Mouse (Mus musculus) hindbrain, embryonic 11.5 days (tissue): ENCODE measurements around the gene Megf11. TPM values are rescaled to one million over a fixed set of nuclear protein-coding genes. Genes with fewer than 3 reads are reported as not detected.

Experiments used
- ATAC-seq: fragments of 200-750 bp; cut with Nextera tagmentation; 2 replicates; pipeline ENCODE4 v1.8.0; 2017; ENCODE audit warnings: mild to moderate bottlenecking, moderate TSS enrichment, moderate library complexity; ENCODE audit not compliant: low FRiP score
- DNase-seq: peaks from one replicate; pipeline ENCODE4 v3.0.0-alpha.2; 2015; ENCODE audit warnings: low spot score
- H3K27ac ChIP-seq: fragments of 300-500 bp; sonication (generic); 2 replicates; pipeline ENCODE4 v1.5.1; 2014; ENCODE audit warnings: mild to moderate bottlenecking, low read depth, low read length
- H3K27me3 ChIP-seq: fragments of 300-500 bp; sonication (generic); 2 replicates; pipeline ENCODE4 v1.6.1; 2014; ENCODE audit warnings: mild to moderate bottlenecking, low read length, moderate library complexity, mixed read lengths; ENCODE audit not compliant: control insufficient read depth, insufficient read depth
- H3K36me3 ChIP-seq: fragments of 300-500 bp; sonication (generic); 2 replicates; pipeline ENCODE4 v1.6.1; 2014; ENCODE audit warnings: mild to moderate bottlenecking, low read length, moderate library complexity, mixed read lengths; ENCODE audit not compliant: control insufficient read depth, insufficient read depth
- H3K4me1 ChIP-seq: fragments of 300-500 bp; sonication (generic); replicated peaks from 2 replicates; pipeline ENCODE4 v1.6.1; 2014; ENCODE audit warnings: low read length, mixed read lengths; ENCODE audit not compliant: control insufficient read depth, insufficient read depth
- H3K4me2 ChIP-seq: fragments of 300-500 bp; sonication (generic); replicated peaks from 2 replicates; pipeline ENCODE4 v1.6.1; 2014; ENCODE audit warnings: mild to moderate bottlenecking, low read depth, low read length
- H3K4me3 ChIP-seq: fragments of 300-500 bp; sonication (generic); 2 replicates; pipeline ENCODE4 v1.5.1; 2014; ENCODE audit warnings: low read depth, low read length
- H3K9ac ChIP-seq: fragments of 300-500 bp; sonication (generic); 2 replicates; pipeline ENCODE4 v1.6.1; 2014; ENCODE audit warnings: low read depth, low read length
- H3K9me3 ChIP-seq: fragments of 300-500 bp; sonication (generic); 2 replicates; pipeline ENCODE4 v1.6.1; 2016; ENCODE audit warnings: low read length; ENCODE audit not compliant: control insufficient read depth
- WGBS: fragments of 180-500 bp; shearing (Covaris S2); extraction: QIAGEN DNeasy Blood & Tissue Kit; methylation state at CpG from one replicate; pipeline ENCODE4 v1.1.7; 2014; 5-methylcytosine and 5-hydroxymethylcytosine counted together
- polyA plus RNA-seq: library from polyadenylated mRNA; unstranded; fragments of >200 nt; fragmentation: Nextera tagmentation; extraction: Ambion mirVana; gene quantifications from 2 replicates; pipeline ENCODE4 v1.2.1, GENCODE M21; 2014

The Megf11 gene
- polyA plus RNA-seq, 1 experiment from 2014 or later, result 5.0 TPM

GRCm38 (mm10) chr9:64576143-64576878 lies 190.9 kb downstream of the Megf11 start:
- no peaks in the 10 kb centered on the region for H3K36me3 ChIP-seq
- H3K4me1 ChIP-seq, result no peaks in the 10 kb centered on the region
- no peaks in the 10 kb centered on the region for H3K9me3 ChIP-seq
- no peak for ATAC-seq
- H3K4me2 ChIP-seq, result no peak overlapping the region
- no peak overlapping the region for H3K9ac ChIP-seq
- no peak for DNase-seq
- 64% methylated on average over 5 of the region's 5 CpGs for WGBS
- no peaks in the 10 kb centered on the region for H3K27me3 ChIP-seq
- H3K4me3 ChIP-seq, result no peak overlapping the region
- H3K27ac ChIP-seq, result no peak overlapping the region

GRCm38 (mm10) chr9:64577156-64577555 lies 191.7 kb downstream of the Megf11 start:
- DNase-seq, result no peak
- no peaks in the 10 kb centered on the region for H3K4me1 ChIP-seq
- no peak overlapping the region for H3K4me2 ChIP-seq
- no peak overlapping the region for H3K9ac ChIP-seq
- no peak overlapping the region for H3K4me3 ChIP-seq
- WGBS, result 90% methylated on average over 3 of the region's 3 CpGs
- H3K27me3 ChIP-seq, result no peaks in the 10 kb centered on the region
- ATAC-seq, result no peak
- H3K27ac ChIP-seq, result no peak overlapping the region
- H3K36me3 ChIP-seq, result no peaks in the 10 kb centered on the region
- H3K9me3 ChIP-seq, result no peaks in the 10 kb centered on the region

DNA sequence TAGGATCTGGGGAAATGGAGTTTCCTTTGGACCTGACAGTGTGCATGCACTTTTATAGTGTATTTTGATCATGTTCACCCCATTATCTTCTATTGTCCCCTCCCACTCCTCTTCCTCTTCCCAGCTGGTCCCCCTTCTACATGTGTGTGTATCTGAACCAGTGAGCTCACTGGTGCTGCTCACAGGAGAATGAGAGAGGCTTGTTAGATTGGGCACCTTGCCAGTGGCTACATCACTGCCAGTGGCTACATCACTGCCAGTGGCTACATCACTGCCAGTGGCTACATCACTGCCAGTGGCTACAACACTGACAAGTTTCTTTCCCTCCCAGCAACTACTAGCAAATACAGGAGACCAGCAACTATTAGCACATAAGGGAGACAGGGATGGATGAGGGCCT lies 192.6 kb downstream of the Megf11 start:
- H3K27me3 ChIP-seq, result no peaks in the 10 kb centered on the region
- no peak for DNase-seq
- H3K4me1 ChIP-seq, result no peaks in the 10 kb centered on the region
- no peak overlapping the region for H3K4me3 ChIP-seq
- no peaks in the 10 kb centered on the region for H3K9me3 ChIP-seq
- H3K36me3 ChIP-seq, result no peaks in the 10 kb centered on the region
- no peak overlapping the region for H3K4me2 ChIP-seq
- no peak overlapping the region for H3K9ac ChIP-seq
- H3K27ac ChIP-seq, result no peak overlapping the region
- ATAC-seq, result no peak

- Histone ChIP-seq H3K27ac (no peak overlapping the region), H3K27me3 (no peaks in the 10 kb centered on the region), H3K4me3 (no peak overlapping the region), H3K9me3 (no peaks in the 10 kb centered on the region), H3K9ac (no peak overlapping the region), H3K36me3 (no peaks in the 10 kb centered on the region), H3K4me1 (no peaks in the 10 kb centered on the region), H3K4me2 (no peak overlapping the region)
- WGBS, result 92% methylated on average over 1 of the region's 1 CpGs
- no peak for ATAC-seq
- DNase-seq, result no peak
These were observed 193.9 kb downstream of the Megf11 start for GRCm38 (mm10) chr9:64579306-64579705.

DNA sequence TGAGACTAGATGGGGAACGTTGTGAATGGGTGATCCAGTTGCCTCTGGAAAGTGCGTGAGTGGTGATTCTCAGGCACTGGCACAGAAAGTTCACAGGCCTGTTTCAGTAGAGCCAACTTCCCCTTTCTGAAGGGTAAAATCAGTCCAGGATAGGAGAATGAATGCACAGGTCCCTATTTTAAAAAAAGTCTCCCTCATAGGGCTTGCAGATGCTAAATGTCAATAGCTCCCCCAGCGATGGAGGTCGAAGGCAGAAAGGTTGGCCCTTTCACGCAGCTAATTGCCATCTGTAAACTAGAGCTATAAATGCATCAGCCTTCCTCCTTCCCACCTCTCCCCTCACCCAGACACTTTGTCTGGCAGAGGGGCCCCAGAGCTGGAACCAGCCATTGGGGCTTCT lies 200.9 kb downstream of the Megf11 start:
- DNase-seq (no peak), ATAC-seq (no peak)
- Histone ChIP-seq H3K27me3 (no peaks in the 10 kb centered on the region), H3K27ac (no peak overlapping the region), H3K4me2 (no peak overlapping the region), H3K36me3 (no peaks in the 10 kb centered on the region), H3K9me3 (no peaks in the 10 kb centered on the region), H3K9ac (no peak overlapping the region), H3K4me3 (no peak overlapping the region), H3K4me1 (no peaks in the 10 kb centered on the region)
- WGBS, result 82% methylated on average over 5 of the region's 5 CpGs

GRCm38 (mm10) chr9:64587991-64588390 lies 202.6 kb downstream of the Megf11 start:
- WGBS, result 88% methylated on average over 7 of the region's 7 CpGs
- no peak for ATAC-seq
- Histone ChIP-seq H3K9me3 (no peaks in the 10 kb centered on the region), H3K9ac (no peak overlapping the region), H3K27ac (no peak overlapping the region), H3K4me3 (no peak overlapping the region), H3K36me3 (no peaks in the 10 kb centered on the region), H3K4me1 (no peaks in the 10 kb centered on the region), H3K27me3 (no peaks in the 10 kb centered on the region), H3K4me2 (no peak overlapping the region)
- no peak for DNase-seq

GRCm38 (mm10) chr9:64590634-64591041 lies 205.2 kb downstream of the Megf11 start:
- H3K4me3 ChIP-seq, result no peak overlapping the region
- no peaks in the 10 kb centered on the region for H3K9me3 ChIP-seq
- ATAC-seq, result no peak
- no peaks in the 10 kb centered on the region for H3K27me3 ChIP-seq
- H3K9ac ChIP-seq, result no peak overlapping the region
- no peak overlapping the region for H3K27ac ChIP-seq
- peaks cover 3% of the 10 kb centered on the region; the same call in 1 of the 2 replicates for H3K4me1 ChIP-seq
- DNase-seq, result no peak
- 61% methylated on average over 5 of the region's 5 CpGs for WGBS
- no peaks in the 10 kb centered on the region for H3K36me3 ChIP-seq
- no peak overlapping the region for H3K4me2 ChIP-seq

DNA sequence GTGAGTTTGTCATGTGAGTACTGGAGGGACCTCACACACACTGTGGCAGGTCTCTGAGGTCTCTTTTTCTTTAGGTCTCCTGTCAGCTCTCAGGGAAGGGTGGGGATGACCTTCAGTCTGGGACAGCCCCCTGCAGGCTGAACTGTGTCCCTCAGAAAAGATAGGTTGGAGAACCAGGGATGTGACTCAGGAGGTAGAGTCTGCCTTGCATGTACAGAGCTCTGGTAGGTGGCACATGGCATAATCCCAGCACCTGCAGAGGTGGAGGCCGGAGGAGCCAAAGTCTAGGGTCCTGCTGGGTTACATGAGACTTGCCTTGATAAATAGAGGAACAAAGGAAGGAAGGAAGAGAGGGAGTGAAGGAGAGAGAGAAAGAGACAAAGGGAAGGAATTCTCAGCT lies 206.0 kb downstream of the Megf11 start:
- H3K4me3 ChIP-seq, result no peak overlapping the region
- no peak overlapping the region for H3K27ac ChIP-seq
- H3K27me3 ChIP-seq, result no peaks in the 10 kb centered on the region
- WGBS, result 75% methylated on average over 1 of the region's 1 CpGs
- no peaks in the 10 kb centered on the region for H3K36me3 ChIP-seq
- peaks cover 4% of the 10 kb centered on the region; the same call in 1 of the 2 replicates for H3K4me1 ChIP-seq
- DNase-seq, result no peak
- no peak overlapping the region for H3K9ac ChIP-seq
- no peak overlapping the region for H3K4me2 ChIP-seq
- H3K9me3 ChIP-seq, result no peaks in the 10 kb centered on the region
- ATAC-seq, result no peak

DNA sequence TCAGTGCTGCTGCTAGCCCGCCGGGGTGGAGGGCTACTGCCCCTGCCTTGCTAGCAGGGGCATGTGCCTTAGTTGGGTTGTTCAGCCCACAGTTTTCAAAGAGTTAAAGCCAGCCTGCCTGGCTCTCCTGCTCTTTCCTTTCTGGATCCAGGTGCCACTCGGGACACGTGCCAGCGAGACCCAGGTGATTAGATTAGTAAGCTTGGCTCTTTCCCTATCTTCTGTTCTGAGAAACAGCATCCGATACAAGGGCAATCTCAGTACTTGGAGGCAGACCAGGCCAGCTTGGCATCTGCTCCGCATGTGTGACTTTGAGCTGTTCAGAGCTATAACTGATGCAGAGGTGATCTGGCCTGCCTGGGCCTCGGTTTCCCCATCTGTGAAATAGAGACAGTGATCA lies 209.0 kb downstream of the Megf11 start:
- Histone ChIP-seq H3K36me3 (no peaks in the 10 kb centered on the region), H3K4me3 (no peak overlapping the region), H3K27me3 (no peaks in the 10 kb centered on the region), H3K9ac (no peak overlapping the region), H3K27ac (no peak overlapping the region), H3K4me2 (no peak overlapping the region), H3K9me3 (no peaks in the 10 kb centered on the region), H3K4me1 (peaks cover 4% of the 10 kb centered on the region; the same call in 1 of the 2 replicates)
- DNase-seq (no peak), ATAC-seq (no peak)
- 73% methylated on average over 8 of the region's 8 CpGs for WGBS
